8 mouse cellular contexts compared by ENCODE assay signal in the genomic region with DNA sequence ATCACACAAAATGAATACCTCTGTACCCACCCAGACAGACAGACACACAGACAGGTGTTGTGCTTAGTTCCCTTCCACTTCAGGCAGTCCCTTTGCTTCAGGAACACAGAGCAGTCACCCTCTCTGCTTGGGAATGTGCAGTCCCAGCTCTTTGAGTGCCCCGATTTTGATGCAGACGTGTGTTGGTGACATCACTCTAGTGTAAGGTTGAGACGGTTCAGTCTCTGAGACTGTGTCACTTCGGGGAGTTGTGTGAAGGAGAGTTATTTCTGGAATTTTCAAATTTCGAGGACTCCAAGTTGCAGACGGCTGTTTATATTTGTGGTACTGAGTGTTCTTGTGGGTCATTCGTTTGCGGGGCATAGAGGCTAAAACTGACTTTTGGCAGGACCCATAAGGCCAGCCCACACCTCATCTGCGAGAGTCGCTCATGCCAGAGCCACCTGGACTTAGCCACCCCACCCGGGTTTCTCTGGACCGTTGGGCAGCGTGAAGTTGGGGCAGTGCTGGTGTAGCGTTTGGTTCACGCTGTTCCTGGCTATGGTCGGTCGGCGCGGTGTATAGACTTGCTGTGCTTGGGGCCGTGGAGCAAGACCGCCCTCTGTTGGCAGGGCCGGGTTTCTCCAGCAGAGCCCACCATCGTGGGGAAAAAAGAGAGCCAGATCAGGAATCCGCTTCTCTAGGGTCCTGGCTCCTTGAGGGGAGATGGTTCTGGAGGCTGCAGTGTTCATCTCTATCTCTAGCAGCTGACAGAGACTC. TPM values are rescaled to one million over a fixed set of nuclear protein-coding genes. Genes with fewer than 3 reads are reported as not detected.
DNase-seq lines count a peak whose midpoint lies in the region; ATAC-seq and TF ChIP-seq lines count a peak whose summit lies in the region.

No protein-coding gene starts in this region.

- DNase-seq in CH12.LX (ENCODE audit: extremely low read depth): peak; percentile 73
- peak; percentile 75 for DNase-seq in brain, embryonic 14.5 days (ENCODE audit: low read depth)
- peak; percentile 52 for DNase-seq in heart, postnatal 0 days (ENCODE audit: low spot score)
- DNase-seq in kidney, postnatal 25 days: peak; percentile 81 to 83
- DNase-seq in liver, postnatal 0 days: peak; percentile 85
- peak; percentile 89 for DNase-seq in testis, postnatal 10 days (ENCODE audit: low spot score)

- H3K36me3 ChIP-seq in CH12.LX (replicated peaks in 1 of 2; ENCODE audit: control insufficient read depth in 1 of 2, insufficient read depth in 1 of 2, low read length in 1 of 2): no peaks in the 10 kb centered on the region
- no peaks in the 10 kb centered on the region for H3K36me3 ChIP-seq in forebrain, embryonic 12.5 days (replicated peaks)
- H3K36me3 ChIP-seq in heart, postnatal 0 days (replicated peaks; ENCODE audit: control insufficient read depth, insufficient read depth, low read length): no peaks in the 10 kb centered on the region
- H3K36me3 ChIP-seq in liver, postnatal 0 days (replicated peaks; ENCODE audit: insufficient read depth, low read length): no peaks in the 10 kb centered on the region
- no peaks in the 10 kb centered on the region for H3K36me3 ChIP-seq in neural tube, embryonic 15.5 days

- H3K4me3 ChIP-seq in CH12.LX (replicated peaks in 1 of 3; ENCODE audit: low read depth in 2 of 3, low read length in 2 of 3, poor library complexity in 1 of 3): no peak overlapping the region
- no peak overlapping the region for H3K4me3 ChIP-seq in forebrain, embryonic 12.5 days (replicated peaks)
- no peak overlapping the region for H3K4me3 ChIP-seq in heart, postnatal 0 days (ENCODE audit: low read depth, low read length)
- H3K4me3 ChIP-seq in liver, postnatal 0 days (ENCODE audit: low read depth, low read length): no peak overlapping the region; the same call in 1 of the 2 replicates
- H3K4me3 ChIP-seq in neural tube, embryonic 15.5 days (replicated peaks): no peak overlapping the region

- no peaks in the 10 kb centered on the region for H3K79me2 ChIP-seq in CH12.LX (replicated peaks; ENCODE audit: control insufficient read depth, extremely low read depth, insufficient read depth, poor library complexity, severe bottlenecking)

- WGBS in forebrain, embryonic 12.5 days: 24% methylated on average over 24 of the region's 24 CpGs
- whole genome bisulfite sequencing in heart, postnatal 0 days: 14% methylated on average over 24 of the region's 24 CpGs
- 18% methylated on average over 24 of the region's 24 CpGs for WGBS in liver, postnatal 0 days (ENCODE audit: insufficient replicate concordance)
- WGBS in neural tube, embryonic 15.5 days: 23% methylated on average over 24 of the region's 24 CpGs

- TF ChIP-seq EP300 in CH12.LX (IDR thresholded peaks at IDR 0.05; ENCODE audit: low read length): no peak
- no peak for TF ChIP-seq EP300 in heart, postnatal 0 days (IDR thresholded peaks at IDR 0.05; ENCODE audit: low read depth)
- TF ChIP-seq EP300 in liver, postnatal 0 days (IDR thresholded peaks at IDR 0.05; ENCODE audit: low read depth): no peak

- TF ChIP-seq CTCF in CH12.LX (conservative IDR thresholded peaks at IDR 0.05 in 1 of 2, IDR thresholded peaks at IDR 0.05 in 1 of 2; ENCODE audit: low read depth in 2 of 2, low read length in 2 of 2): peak; percentile 55 to 98; a peak in 3 of 4 replicates
- TF ChIP-seq CTCF in brain, embryonic 14.5 days (IDR thresholded peaks at IDR 0.05; ENCODE audit: borderline replicate concordance, extremely low read depth, insufficient read depth, insufficient read length): peak; percentile 94
- TF ChIP-seq CTCF in heart, postnatal 0 days (IDR thresholded peaks at IDR 0.05; ENCODE audit: low read depth): peak; percentile 92
- peak; percentile 98 for TF ChIP-seq CTCF in liver, postnatal 0 days (IDR thresholded peaks at IDR 0.05; ENCODE audit: low read depth)

- H3K4me1 ChIP-seq in CH12.LX (ENCODE audit: control insufficient read depth in 1 of 2, insufficient read depth in 2 of 2): peaks cover 16 to 21% of the 10 kb centered on the region in 2 experiments
- no peaks in the 10 kb centered on the region for H3K4me1 ChIP-seq in forebrain, embryonic 12.5 days
- peaks cover 8% of the 10 kb centered on the region; the same call in 1 of the 2 replicates for H3K4me1 ChIP-seq in heart, postnatal 0 days (ENCODE audit: control insufficient read depth, insufficient read depth)
- peaks cover 2% of the 10 kb centered on the region; the same call in 1 of the 2 replicates for H3K4me1 ChIP-seq in liver, postnatal 0 days (ENCODE audit: insufficient read depth)
- no peaks in the 10 kb centered on the region for H3K4me1 ChIP-seq in neural tube, embryonic 15.5 days

- dilution Hi-C loops in CH12.LX (cut with MboI; ENCODE audit: extremely low pct_ligation_motif_present, extremely low pct_unique_long_range_greater_than_20kb, low sequenced_read_pairs): no loop called here

- peak; percentile 61 for ATAC-seq in forebrain, embryonic 12.5 days (ENCODE audit: low FRiP score)
- peak; percentile 91 for ATAC-seq in heart, postnatal 0 days (ENCODE audit: insufficient read depth, low read depth)
- ATAC-seq in liver, postnatal 0 days: peak; percentile 74
- no peak; the same call in 1 of the 2 replicates for ATAC-seq in neural tube, embryonic 15.5 days (ENCODE audit: low FRiP score)

- H3K4me2 ChIP-seq in CH12.LX (ENCODE audit: insufficient read depth, low read depth, poor library complexity, severe bottlenecking): peak overlapping the region; percentile 46; the same call in 1 of the 2 replicates
- H3K4me2 ChIP-seq in forebrain, embryonic 12.5 days: peak overlapping the region; percentile 17; the same call in 1 of the 2 replicates
- peak overlapping the region; percentile 49 for H3K4me2 ChIP-seq in heart, postnatal 0 days (ENCODE audit: low read depth, low read length)
- peak overlapping the region; percentile 56 for H3K4me2 ChIP-seq in liver, postnatal 0 days (ENCODE audit: low read depth, low read length)
- peak overlapping the region; percentile 22; the same call in 1 of the 2 replicates for H3K4me2 ChIP-seq in neural tube, embryonic 15.5 days

- peaks cover 8% of the 10 kb centered on the region for H3K27me3 ChIP-seq in CH12.LX (replicated peaks)
- H3K27me3 ChIP-seq in forebrain, embryonic 12.5 days: peaks cover 3% of the 10 kb centered on the region
- no peaks in the 10 kb centered on the region for H3K27me3 ChIP-seq in heart, postnatal 0 days (ENCODE audit: control insufficient read depth, insufficient read depth, low read length)
- no peaks in the 10 kb centered on the region for H3K27me3 ChIP-seq in liver, postnatal 0 days (ENCODE audit: insufficient read depth, low read length)
- peaks cover 5% of the 10 kb centered on the region; the same call in 1 of the 2 replicates for H3K27me3 ChIP-seq in neural tube, embryonic 15.5 days (replicated peaks)

- H3K27ac ChIP-seq in CH12.LX (ENCODE audit: insufficient read depth, low read depth): no peak overlapping the region
- no peak overlapping the region for H3K27ac ChIP-seq in forebrain, embryonic 12.5 days
- H3K27ac ChIP-seq in heart, postnatal 0 days (ENCODE audit: low read depth): no peak overlapping the region
- H3K27ac ChIP-seq in liver, postnatal 0 days (ENCODE audit: low read depth): no peak overlapping the region
- H3K27ac ChIP-seq in neural tube, embryonic 15.5 days (replicated peaks): no peak overlapping the region

- no peak for TF ChIP-seq POLR2A in CH12.LX (IDR thresholded peaks at IDR 0.05; ENCODE audit: low read depth, low read length)
- TF ChIP-seq POLR2A in brain, embryonic 14.5 days (IDR thresholded peaks at IDR 0.05; ENCODE audit: borderline replicate concordance, extremely low read depth, insufficient read depth, insufficient read length, poor library complexity, severe bottlenecking): no peak

- no peak overlapping the region for H3K9ac ChIP-seq in CH12.LX (ENCODE audit: insufficient read depth, low read depth)
- H3K9ac ChIP-seq in forebrain, embryonic 12.5 days: no peak overlapping the region
- no peak overlapping the region for H3K9ac ChIP-seq in heart, postnatal 0 days (replicated peaks; ENCODE audit: low read depth, low read length)
- H3K9ac ChIP-seq in liver, postnatal 0 days (replicated peaks): no peak overlapping the region
- H3K9ac ChIP-seq in neural tube, embryonic 15.5 days (replicated peaks): no peak overlapping the region

- H3K9me3 ChIP-seq in CH12.LX (replicated peaks; ENCODE audit: low read length): no peaks in the 10 kb centered on the region
- no peaks in the 10 kb centered on the region for H3K9me3 ChIP-seq in forebrain, embryonic 12.5 days
- H3K9me3 ChIP-seq in heart, postnatal 0 days (replicated peaks; ENCODE audit: control insufficient read depth, low read length): no peaks in the 10 kb centered on the region
- no peaks in the 10 kb centered on the region for H3K9me3 ChIP-seq in liver, postnatal 0 days (ENCODE audit: low read length)
- no peaks in the 10 kb centered on the region for H3K9me3 ChIP-seq in neural tube, embryonic 15.5 days (replicated peaks)

- peak; percentile 98 for TF ChIP-seq RAD21 in CH12.LX (IDR thresholded peaks at IDR 0.05; ENCODE audit: low read depth, low read length)

- in situ Hi-C loops in CH12.LX (cut with MboI; ENCODE audit: low pct_ligation_motif_present, low pct_unique_long_range_greater_than_20kb, low sequenced_read_pairs): loop anchor here (5.0 kb wide), 2 partner anchors 38 to 138 kb away; partner anchors contain the start of gene Adam15

RNA-seq across cellular contexts. Expression of gene Pmvk, which starts 30.6 kb away (rescaled TPM):
- total RNA-seq in CH12.LX (2012; rRNA removed) (42.1 and 50.5 TPM in 2 replicates), CH12.LX (2014; rRNA removed) (64.0 and 69.3 TPM in 2 replicates)
- polyA plus RNA-seq in CH12.LX (2012; ENCODE audit: insufficient read length, low read depth): 42.0 and 47.1 TPM in 2 replicates
- 72.2 and 86.3 TPM in 2 replicates for polyA plus RNA-seq in brain, embryonic 14.5 days (2012; rRNA removed)
- polyA plus RNA-seq in forebrain, embryonic 12.5 days (2016; fragmentation: Nextera tagmentation; extraction: Ambion mirVana): 65.6 and 66.1 TPM in 2 replicates
- 26.2 and 38.0 TPM in 2 replicates for total RNA-seq in heart, postnatal 0 days (2014; rRNA removed; ENCODE audit: low replicate concordance)
- 50.7 and 52.9 TPM in 2 replicates for polyA plus RNA-seq in heart, postnatal 0 days (2015; fragmentation: Nextera tagmentation; extraction: Ambion mirVana)
- polyA plus RNA-seq in liver, postnatal 0 days (2015; fragmentation: Nextera tagmentation; extraction: Ambion mirVana): 13.4 and 13.8 TPM in 2 replicates
- 123 and 142 TPM in 2 replicates for polyA plus RNA-seq in neural tube, embryonic 15.5 days (2015; fragmentation: Nextera tagmentation; extraction: Ambion mirVana)

RNA-seq across cellular contexts. Expression of gene Kcnn3, which starts 35.0 kb away (rescaled TPM):
- not detected in 2 replicates for total RNA-seq in CH12.LX (2012; rRNA removed)
- total RNA-seq in CH12.LX (2014; rRNA removed): not detected in 2 replicates
- polyA plus RNA-seq in CH12.LX (2012; ENCODE audit: insufficient read length, low read depth): 0.06 TPM in 1 of 2 replicates, not detected in the other
- 11.5 and 13.8 TPM in 2 replicates for polyA plus RNA-seq in brain, embryonic 14.5 days (2012; rRNA removed)
- polyA plus RNA-seq in forebrain, embryonic 12.5 days (2016; fragmentation: Nextera tagmentation; extraction: Ambion mirVana): 2.0 and 2.3 TPM in 2 replicates
- total RNA-seq in heart, postnatal 0 days (2014; rRNA removed; ENCODE audit: low replicate concordance): 4.7 and 4.9 TPM in 2 replicates
- 1.5 TPM in 2 replicates for polyA plus RNA-seq in heart, postnatal 0 days (2015; fragmentation: Nextera tagmentation; extraction: Ambion mirVana)
- polyA plus RNA-seq in liver, postnatal 0 days (2015; fragmentation: Nextera tagmentation; extraction: Ambion mirVana): 0.04 TPM in 2 replicates
- 8.5 and 12.1 TPM in 2 replicates for polyA plus RNA-seq in neural tube, embryonic 15.5 days (2015; fragmentation: Nextera tagmentation; extraction: Ambion mirVana)

RNA-seq across cellular contexts. Expression of gene Pbxip1, which starts 48.4 kb away (rescaled TPM):
- total RNA-seq in CH12.LX (2012; rRNA removed) (16.3 and 18.4 TPM in 2 replicates), CH12.LX (2014; rRNA removed) (14.1 and 14.6 TPM in 2 replicates)
- polyA plus RNA-seq in CH12.LX (2012; ENCODE audit: insufficient read length, low read depth): 17.3 and 17.6 TPM in 2 replicates
- polyA plus RNA-seq in brain, embryonic 14.5 days (2012; rRNA removed): 9.5 and 13.6 TPM in 2 replicates
- polyA plus RNA-seq in forebrain, embryonic 12.5 days (2016; fragmentation: Nextera tagmentation; extraction: Ambion mirVana): 14.4 and 14.7 TPM in 2 replicates
- 73.2 and 81.0 TPM in 2 replicates for total RNA-seq in heart, postnatal 0 days (2014; rRNA removed; ENCODE audit: low replicate concordance)
- polyA plus RNA-seq in heart, postnatal 0 days (2015; fragmentation: Nextera tagmentation; extraction: Ambion mirVana): 75.7 and 84.4 TPM in 2 replicates
- 9.4 and 9.8 TPM in 2 replicates for polyA plus RNA-seq in liver, postnatal 0 days (2015; fragmentation: Nextera tagmentation; extraction: Ambion mirVana)
- 16.1 and 23.2 TPM in 2 replicates for polyA plus RNA-seq in neural tube, embryonic 15.5 days (2015; fragmentation: Nextera tagmentation; extraction: Ambion mirVana)

RNA-seq across cellular contexts. Expression of gene Pygo2, which starts 54.9 kb away (rescaled TPM):
- total RNA-seq in CH12.LX (2012; rRNA removed): 40.2 and 40.8 TPM in 2 replicates
- 21.5 and 21.9 TPM in 2 replicates for total RNA-seq in CH12.LX (2014; rRNA removed)
- 29.7 and 31.7 TPM in 2 replicates for polyA plus RNA-seq in CH12.LX (2012; ENCODE audit: insufficient read length, low read depth)
- 71.6 and 90.9 TPM in 2 replicates for polyA plus RNA-seq in brain, embryonic 14.5 days (2012; rRNA removed)
- polyA plus RNA-seq in forebrain, embryonic 12.5 days (2016; fragmentation: Nextera tagmentation; extraction: Ambion mirVana): 47.2 and 48.8 TPM in 2 replicates
- total RNA-seq in heart, postnatal 0 days (2014; rRNA removed; ENCODE audit: low replicate concordance): 24.1 and 49.8 TPM in 2 replicates
- 9.6 and 10.4 TPM in 2 replicates for polyA plus RNA-seq in heart, postnatal 0 days (2015; fragmentation: Nextera tagmentation; extraction: Ambion mirVana)
- polyA plus RNA-seq in liver, postnatal 0 days (2015; fragmentation: Nextera tagmentation; extraction: Ambion mirVana): 5.9 and 6.9 TPM in 2 replicates
- 38.8 and 41.1 TPM in 2 replicates for polyA plus RNA-seq in neural tube, embryonic 15.5 days (2015; fragmentation: Nextera tagmentation; extraction: Ambion mirVana)
